Mouse (Mus musculus) bone marrow macrophage, adult 2 months (primary cell): ENCODE results near the gene Cuedc1.

Source experiments
- CTCF ChIP-seq: IDR thresholded peaks from 2 replicates; pipeline ENCODE4 v1.5.1; 2012; ENCODE audit warnings: low read depth, mild to moderate bottlenecking, low read length, moderate library complexity
- POLR2A ChIP-seq: IDR thresholded peaks from 2 replicates; pipeline ENCODE4 v1.6.1; 2012; ENCODE audit warnings: mild to moderate bottlenecking, low read depth, low read length, borderline replicate concordance

- no peak for TF ChIP-seq CTCF
- TF ChIP-seq POLR2A, result no peak
These were observed 86.8 kb downstream of the Cuedc1 start for GRCm38 (mm10) chr11:88184632-88185180.
